Mouse (Mus musculus) liver, embryonic 14.5 days (tissue): Measurements from ENCODE around the gene Nisch. TPM values are rescaled to one million over a fixed set of nuclear protein-coding genes. Genes with fewer than 3 reads are reported as not detected.

Experiments used
- ATAC-seq: fragments of 200-750 bp; cut with Nextera tagmentation; 2 replicates; pipeline ENCODE4 v1.8.0; 2017; ENCODE audit warnings: moderate number of reproducible peaks, mild to moderate bottlenecking, moderate library complexity; ENCODE audit not compliant: insufficient read depth
- DNase-seq, 3 experiments: peaks; one replicate each; pipeline ENCODE4 v3.0.0-alpha.2; 2012 to 2013; ENCODE audit warnings: low read depth in 3 of 3, low spot score in 3 of 3
- H3K27ac ChIP-seq: fragments of 300-500 bp; sonication (generic); 2 replicates; pipeline ENCODE4 v1.5.1; 2014; ENCODE audit warnings: moderate library complexity, mild to moderate bottlenecking, control low read depth, inconsistent platforms
- H3K27me3 ChIP-seq: fragments of 300-500 bp; sonication (generic); 2 replicates; pipeline ENCODE4 v1.6.1; 2014; ENCODE audit warnings: mild to moderate bottlenecking, low read length, moderate library complexity; ENCODE audit not compliant: control insufficient read depth, insufficient read depth
- H3K36me3 ChIP-seq: fragments of 300-500 bp; sonication (generic); replicated peaks from 2 replicates; pipeline ENCODE4 v1.6.1; 2014; ENCODE audit warnings: low read depth; ENCODE audit not compliant: control insufficient read depth, insufficient read depth
- H3K4me1 ChIP-seq, 2 experiments: fragments of 200-500 bp in 1 of 2; fragments of 300-500 bp in 1 of 2; sonication (generic) in 1 of 2; replicated peaks; 2 replicates each; pipeline ENCODE4 v1.6.1; 2012 to 2014; ENCODE audit warnings: antibody characterized with exemption in 1 of 2, inconsistent platforms in 1 of 2, low read length in 1 of 2; ENCODE audit not compliant: control insufficient read depth in 2 of 2, insufficient read depth in 2 of 2
- H3K4me2 ChIP-seq: fragments of 300-500 bp; sonication (generic); 2 replicates; pipeline ENCODE4 v1.6.1; 2014; ENCODE audit warnings: low read depth, mild to moderate bottlenecking, control low read depth, moderate library complexity
- H3K4me3 ChIP-seq, 2 experiments: fragments of 200-500 bp in 1 of 2; fragments of 300-500 bp in 1 of 2; sonication (generic) in 1 of 2; 2 replicates each; pipeline ENCODE4 v1.5.1; 2012 to 2014; ENCODE audit warnings: low read depth in 2 of 2, low read length in 2 of 2, mild to moderate bottlenecking in 2 of 2, control low read depth in 1 of 2, inconsistent platforms in 1 of 2, moderate library complexity in 1 of 2; ENCODE audit not compliant: insufficient read depth in 1 of 2
- H3K9ac ChIP-seq: fragments of 300-500 bp; sonication (generic); replicated peaks from 2 replicates; pipeline ENCODE4 v1.6.1; 2014; ENCODE audit warnings: mild to moderate bottlenecking, control low read depth, moderate library complexity
- H3K9me3 ChIP-seq: fragments of 300-500 bp; sonication (generic); 2 replicates; pipeline ENCODE4 v1.6.1; 2016; ENCODE audit warnings: low read length, mixed read lengths; ENCODE audit not compliant: control insufficient read depth
- CTCF ChIP-seq: IDR thresholded peaks from 2 replicates; pipeline ENCODE4 v1.5.1; 2016; ENCODE audit warnings: antibody characterized with exemption, low read depth, control low read depth
- EP300 ChIP-seq: IDR thresholded peaks from 2 replicates; pipeline ENCODE4 v1.6.1; 2016; ENCODE audit warnings: antibody characterized with exemption, low read depth
- WGBS: fragments of 180-500 bp; shearing (Covaris S2); extraction: QIAGEN DNeasy Blood & Tissue Kit; methylation state at CpG from one replicate; pipeline ENCODE4 v1.1.7; 2014; ENCODE audit not compliant: insufficient replicate concordance; 5-methylcytosine and 5-hydroxymethylcytosine counted together
- polyA plus RNA-seq, 2 experiments: library from polyadenylated mRNA; depleted of rRNA in 1 of 2; stranded (reverse) in 1 of 2; unstranded in 1 of 2; fragments of >200 nt; fragmentation: Nextera tagmentation in 1 of 2; extraction: Ambion mirVana in 1 of 2; gene quantifications; 2 replicates each; pipeline versions ENCODE4 v1.2.1 to v1.2.3; 2012 to 2014

Nisch gene
- polyA plus RNA-seq, 2 experiments = 50.3 to 71.1 TPM

DNA sequence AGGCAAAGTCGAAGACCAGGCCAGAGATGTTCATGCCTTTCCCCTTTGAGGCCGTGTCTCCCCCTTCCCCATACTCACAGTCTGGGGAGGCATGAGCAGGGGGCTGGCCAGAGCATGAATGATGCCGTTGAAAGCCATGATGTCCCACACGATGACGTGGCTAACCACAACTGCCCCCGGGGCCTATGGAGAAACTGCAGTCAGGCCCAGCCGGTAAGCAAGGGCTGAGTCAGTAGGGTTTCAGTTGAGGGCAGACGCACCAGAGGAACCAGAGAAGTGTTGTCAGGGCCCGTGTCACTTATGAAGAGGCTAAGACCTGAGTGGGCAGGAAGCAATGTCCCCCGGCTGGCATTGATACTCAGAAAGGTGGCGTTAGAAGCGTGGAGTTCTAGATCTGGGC is 77.1 kb downstream of the Nisch start:
- no peak for TF ChIP-seq CTCF
- TF ChIP-seq EP300 = no peak
- WGBS = 47% methylated on average over 12 of the region's 12 CpGs
- Histone ChIP-seq H3K9me3 (no peaks in the 10 kb centered on the region), H3K4me3 (no peak overlapping the region), H3K4me1 (no peaks in the 10 kb centered on the region), H3K4me2 (no peak overlapping the region), H3K27me3 (no peaks in the 10 kb centered on the region), H3K9ac (no peak overlapping the region), H3K27ac (no peak overlapping the region), H3K36me3 (peaks cover 37% of the 10 kb centered on the region)
- ATAC-seq = no peak
- no peak for DNase-seq

DNA sequence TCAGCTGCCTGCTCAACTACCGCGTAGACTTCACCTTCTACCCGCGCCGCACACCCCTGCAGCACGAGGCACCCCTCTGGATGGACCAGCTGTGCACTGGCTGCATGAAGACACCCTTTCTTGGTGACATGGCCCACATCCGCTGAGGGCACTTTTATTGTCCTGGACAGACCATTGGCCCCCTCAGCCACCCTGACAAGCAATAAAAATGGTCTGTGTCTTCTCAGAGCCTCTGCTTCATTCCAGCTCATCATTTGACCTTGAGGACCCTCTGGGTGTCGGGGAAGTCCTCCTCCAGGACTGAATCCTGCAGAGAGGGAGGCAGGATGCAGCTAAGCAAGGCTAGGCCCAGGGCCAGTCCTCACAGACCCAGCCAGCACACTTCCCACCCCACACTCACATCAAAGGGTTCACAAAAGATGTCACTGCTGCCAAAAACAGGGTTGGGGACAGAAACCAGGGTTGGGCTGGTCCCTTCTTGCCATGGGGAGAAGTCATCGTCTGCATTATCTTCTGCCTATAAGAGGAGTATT is 77.8 kb downstream of the Nisch start:
- no peaks in the 10 kb centered on the region for H3K4me1 ChIP-seq
- H3K9me3 ChIP-seq = no peaks in the 10 kb centered on the region
- DNase-seq (no peak), ATAC-seq (no peak)
- H3K4me2 ChIP-seq = no peak overlapping the region
- 87% methylated on average over 9 of the region's 9 CpGs for WGBS
- H3K27ac ChIP-seq = no peak overlapping the region
- no peak overlapping the region for H3K4me3 ChIP-seq
- H3K36me3 ChIP-seq = peaks cover 37% of the 10 kb centered on the region
- no peak overlapping the region for H3K9ac ChIP-seq
- TF ChIP-seq CTCF = no peak
- no peak for TF ChIP-seq EP300
- no peaks in the 10 kb centered on the region for H3K27me3 ChIP-seq

DNA sequence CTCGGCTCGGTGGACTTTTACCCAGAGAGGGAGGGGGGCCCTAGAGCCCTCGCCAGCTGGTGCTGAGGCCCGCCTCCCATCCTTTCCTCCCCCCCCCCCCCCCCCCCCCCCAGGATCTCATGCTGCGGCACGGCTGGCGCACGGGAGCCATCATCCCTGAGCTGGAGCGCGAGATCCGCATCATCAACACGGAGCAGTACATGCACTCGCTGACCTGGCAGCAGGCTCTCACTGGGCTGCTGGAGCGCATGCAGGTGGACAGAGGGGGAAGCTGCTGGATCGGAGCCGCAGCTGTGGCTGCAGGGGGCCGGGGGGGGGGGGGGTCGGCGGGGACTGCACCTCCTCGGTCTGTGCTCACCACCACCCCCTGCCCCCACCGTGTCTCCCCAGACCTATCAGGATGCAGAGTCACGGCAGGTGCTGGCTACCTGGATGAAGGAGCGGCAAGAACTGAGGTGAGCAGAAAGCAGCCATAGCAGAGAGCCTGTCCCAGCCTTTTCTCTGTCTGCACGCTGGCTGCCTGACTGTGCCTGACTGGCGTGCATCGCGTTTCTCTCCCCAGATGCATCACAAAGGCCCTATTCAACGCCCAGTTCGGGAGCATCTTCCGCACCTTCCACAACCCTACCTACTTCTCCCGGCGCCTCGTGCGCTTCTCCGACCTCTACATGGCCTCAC is 78.4 kb downstream of the Nisch start:
- 88% methylated on average over 35 of the region's 35 CpGs for WGBS
- Histone ChIP-seq H3K9ac (no peak overlapping the region), H3K9me3 (no peaks in the 10 kb centered on the region), H3K27ac (no peak overlapping the region), H3K4me1 (peaks cover 0 to 2% of the 10 kb centered on the region in 2 experiments; a peak in 1 of 4 replicates), H3K4me2 (no peak overlapping the region), H3K4me3 (no peak overlapping the region), H3K36me3 (peaks cover 37% of the 10 kb centered on the region), H3K27me3 (no peaks in the 10 kb centered on the region)
- DNase-seq (no peak), ATAC-seq (no peak)
- TF ChIP-seq CTCF = no peak
- no peak for TF ChIP-seq EP300

DNA sequence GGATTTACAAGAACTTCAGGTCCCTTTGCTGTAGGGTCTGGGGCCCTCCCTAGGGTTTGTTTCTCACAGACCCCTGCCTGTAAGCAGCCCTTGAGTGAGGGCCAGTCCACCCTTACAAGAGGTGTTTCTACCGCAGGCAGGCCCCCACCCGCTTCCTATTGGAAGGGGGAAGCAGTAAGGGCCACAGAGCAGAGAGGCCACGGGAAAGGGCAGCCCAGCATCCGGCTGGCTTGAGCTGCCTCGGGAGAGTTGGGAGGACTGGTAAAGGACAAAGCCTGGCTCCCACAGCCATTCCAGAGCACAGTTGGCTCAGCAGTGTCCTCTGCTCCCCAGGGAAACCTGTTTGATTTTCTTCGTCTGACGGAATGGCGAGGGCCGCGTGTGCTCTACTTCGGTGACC is 79.0 kb downstream of the Nisch start:
- TF ChIP-seq CTCF = no peak
- TF ChIP-seq EP300 = no peak
- Histone ChIP-seq H3K9ac (no peak overlapping the region), H3K9me3 (no peaks in the 10 kb centered on the region), H3K36me3 (peaks cover 37% of the 10 kb centered on the region), H3K27ac (no peak overlapping the region), H3K4me1 (peaks cover 4 to 7% of the 10 kb centered on the region in 2 experiments), H3K27me3 (no peaks in the 10 kb centered on the region), H3K4me2 (no peak overlapping the region), H3K4me3 (no peak overlapping the region)
- DNase-seq (no peak), ATAC-seq (no peak)
- WGBS = 87% methylated on average over 11 of the region's 11 CpGs

DNA sequence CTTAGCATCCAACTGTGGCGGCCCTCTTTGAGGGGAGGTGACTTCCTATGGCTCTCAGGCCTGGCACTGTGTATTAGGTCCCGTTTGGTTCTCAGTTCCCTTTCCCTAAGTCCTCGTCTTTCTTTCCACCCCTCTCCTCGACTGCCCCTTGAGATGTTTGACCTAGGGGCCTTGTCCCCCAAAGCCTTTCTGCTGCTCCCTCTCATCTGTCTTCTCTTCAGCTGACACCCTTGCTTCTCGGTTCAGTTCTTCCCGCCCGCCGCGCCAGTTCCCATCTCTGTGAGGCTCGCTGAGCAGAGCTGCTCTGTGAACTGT is 79.5 kb downstream of the Nisch start:
- H3K36me3 ChIP-seq = peaks cover 37% of the 10 kb centered on the region
- TF ChIP-seq CTCF (no peak), EP300 (no peak)
- H3K27ac ChIP-seq = no peak overlapping the region

More for the DNA sequence above, 79.5 kb downstream of the Nisch start:
- no peak overlapping the region for H3K4me3 ChIP-seq
- H3K9ac ChIP-seq = no peak overlapping the region
- H3K9me3 ChIP-seq = no peaks in the 10 kb centered on the region
- H3K27me3 ChIP-seq = no peaks in the 10 kb centered on the region
- H3K4me1 ChIP-seq = peaks cover 9 to 13% of the 10 kb centered on the region in 2 experiments
- H3K4me2 ChIP-seq = no peak overlapping the region
- WGBS = 78% methylated on average over 10 of the region's 10 CpGs
- ATAC-seq (no peak), DNase-seq (no peak)
